ENCODE assay signal across 9 mouse cellular contexts in genomic region chr9:56637403-56637857, GRCm38 (mm10).
A peak's percentile ranks its signal among the peaks of the same experiment; 100 is the strongest.
DNase-seq lines count a peak whose midpoint lies in the region; ATAC-seq lines count a peak whose summit lies in the region.
"Had no signal": no experiment of that assay in that cellular context is flagged by ENCODE, and none has a peak within 500 bp of the region (broad histone marks: within the 10 kb centered on the region; RNA-seq: fewer than 3 reads in every experiment).

No protein-coding gene starts in this region.

- no peak for ATAC-seq in CD4-positive, CD25-positive, alpha-beta regulatory T cell, adult 4 months
- ATAC-seq in heart, embryonic 15.5 days (replicated peaks; ENCODE audit: insufficient number of reproducible peaks, insufficient read depth, low FRiP score, low read depth) = no peak

- H3K9ac ChIP-seq in heart, embryonic 15.5 days = peak overlapping the region; percentile 13; the same call in 1 of the 2 replicates

- peak overlapping the region; percentile 54 for H3K4me2 ChIP-seq in heart, embryonic 15.5 days

- no peaks in the 10 kb centered on the region for H3K9me3 ChIP-seq in heart, embryonic 15.5 days (replicated peaks)

- peak overlapping the region; percentile 21 for H3K4me3 ChIP-seq in heart, embryonic 15.5 days

- no peak overlapping the region for H3K27ac ChIP-seq in heart, embryonic 15.5 days
- H3K27ac ChIP-seq: macrophage had no signal

- H3K27me3 ChIP-seq in heart, embryonic 15.5 days = peaks cover 80% of the 10 kb centered on the region

- intact Hi-C loops in left cerebral cortex, postnatal 14 days (cut with DNase I) = loop anchor here (2.0 to 5.0 kb wide), 2 partner anchors 50 to 75 kb away; no protein-coding TSS in a partner anchor

- H3K36me3 ChIP-seq in heart, embryonic 15.5 days = no peaks in the 10 kb centered on the region

- WGBS in heart, embryonic 15.5 days = 3% methylated on average over 29 of the region's 29 CpGs

- peak; percentile 5 for DNase-seq in CD4-positive, CD25-positive, alpha-beta regulatory T cell, adult 2 months (ENCODE audit: low read depth, low spot score)
- peak; percentile 27 for DNase-seq in ES-CJ7 (ENCODE audit: low read depth, low spot score)
- DNase-seq in left cerebral cortex, postnatal 14 days (ENCODE audit: low spot score in 2 of 2) = peak; percentile 72 to 79
- peak; percentile 82 to 90 for DNase-seq in right cerebral cortex, postnatal 36 days (ENCODE audit: low spot score in 2 of 2)
- no peak for DNase-seq in spleen, adult 12 weeks (ENCODE audit: low spot score)
- no peak for DNase-seq in lung, postnatal 10 days

- H3K4me1 ChIP-seq in heart, embryonic 15.5 days (replicated peaks) = peaks cover 27% of the 10 kb centered on the region

Comparison
In these comparisons a context has a peak if more than half of its experiments do, and no peak if none do; other contexts are left out.
1. DNase-seq: peak in CD4-positive, CD25-positive, alpha-beta regulatory T cell, adult 2 months (single experiment), ES-CJ7 (single experiment), left cerebral cortex, postnatal 14 days (2 of 2) and right cerebral cortex, postnatal 36 days (2 of 2); none in spleen, adult 12 weeks (single experiment) and lung, postnatal 10 days (single experiment).